Mouse (Mus musculus): ENCODE measurements around the gene Crkl.

- TF ChIP-seq POLR2A (IDR thresholded peaks at IDR 0.05; ENCODE audit: low read depth, low read length) (no peak), CTCF (IDR thresholded peaks at IDR 0.05; ENCODE audit: borderline replicate concordance, insufficient read depth, low read length) (no peak)
These were observed 81.0 kb downstream of the Crkl start for GRCm38 (mm10) chr16:17532676-17533329.

Data from embryonic fibroblast, embryonic 13.5 days (primary cell).